Mouse (Mus musculus): ENCODE results near the gene Tab1. TPM values are rescaled to one million over a fixed set of nuclear protein-coding genes. Genes with fewer than 3 reads are reported as not detected.

Gene Tab1
- polyA plus RNA-seq, 1 experiment from 2014 or later: 26.9 TPM

- H3K4me1 ChIP-seq (ENCODE audit: control insufficient read depth, insufficient read depth, low read length): peaks cover 3% of the 10 kb centered on the region
- H3K9me3 ChIP-seq (replicated peaks; ENCODE audit: control insufficient read depth, low read length): no peaks in the 10 kb centered on the region
- no peak overlapping the region for H3K27ac ChIP-seq (replicated peaks; ENCODE audit: low read depth, low read length)
- no peak overlapping the region for H3K4me3 ChIP-seq (ENCODE audit: low read depth, low read length)
- H3K36me3 ChIP-seq (replicated peaks; ENCODE audit: control insufficient read depth, insufficient read depth, low read depth, low read length): no peaks in the 10 kb centered on the region
- no peak for ATAC-seq (replicated peaks; ENCODE audit: insufficient number of reproducible peaks, low FRiP score, low TSS enrichment, low read depth)
- no peak for DNase-seq (ENCODE audit: low spot score)
- 32% methylated on average over 8 of the region's 8 CpGs for whole genome bisulfite sequencing
- peaks cover 5% of the 10 kb centered on the region for H3K27me3 ChIP-seq (ENCODE audit: control insufficient read depth, insufficient read depth, low read length)
- H3K9ac ChIP-seq (replicated peaks; ENCODE audit: low read length): no peak overlapping the region
- no peak overlapping the region for H3K4me2 ChIP-seq (ENCODE audit: low read depth, low read length)
Observed at GRCm38 (mm10) chr15:80097999-80098461, 34.9 kb upstream of the Tab1 start.

GRCm38 (mm10) chr15:80098809-80099208 is 34.1 kb upstream of the Tab1 start:
- Histone ChIP-seq H3K27ac (replicated peaks; ENCODE audit: low read depth, low read length) (no peak overlapping the region), H3K9ac (replicated peaks; ENCODE audit: low read length) (no peak overlapping the region), H3K4me2 (ENCODE audit: low read depth, low read length) (no peak overlapping the region), H3K9me3 (replicated peaks; ENCODE audit: control insufficient read depth, low read length) (no peaks in the 10 kb centered on the region), H3K27me3 (ENCODE audit: control insufficient read depth, insufficient read depth, low read length) (peaks cover 5% of the 10 kb centered on the region), H3K4me3 (ENCODE audit: low read depth, low read length) (no peak overlapping the region), H3K36me3 (replicated peaks; ENCODE audit: control insufficient read depth, insufficient read depth, low read depth, low read length) (no peaks in the 10 kb centered on the region), H3K4me1 (ENCODE audit: control insufficient read depth, insufficient read depth, low read length) (peaks cover 3% of the 10 kb centered on the region)
- WGBS: 37% methylated on average over 9 of the region's 9 CpGs
- no peak for ATAC-seq (replicated peaks; ENCODE audit: insufficient number of reproducible peaks, low FRiP score, low TSS enrichment, low read depth)
- no peak for DNase-seq (ENCODE audit: low spot score)

- Histone ChIP-seq H3K27me3 (ENCODE audit: control insufficient read depth, insufficient read depth, low read length) (peaks cover 5% of the 10 kb centered on the region), H3K27ac (replicated peaks; ENCODE audit: low read depth, low read length) (no peak overlapping the region), H3K9me3 (replicated peaks; ENCODE audit: control insufficient read depth, low read length) (no peaks in the 10 kb centered on the region), H3K9ac (replicated peaks; ENCODE audit: low read length) (no peak overlapping the region), H3K36me3 (replicated peaks; ENCODE audit: control insufficient read depth, insufficient read depth, low read depth, low read length) (no peaks in the 10 kb centered on the region), H3K4me3 (ENCODE audit: low read depth, low read length) (no peak overlapping the region), H3K4me2 (ENCODE audit: low read depth, low read length) (no peak overlapping the region), H3K4me1 (ENCODE audit: control insufficient read depth, insufficient read depth, low read length) (peaks cover 3% of the 10 kb centered on the region)
- DNase-seq (ENCODE audit: low spot score) (no peak), ATAC-seq (replicated peaks; ENCODE audit: insufficient number of reproducible peaks, low FRiP score, low TSS enrichment, low read depth) (no peak)
- 78% methylated on average over 3 of the region's 3 CpGs for WGBS
Observed at GRCm38 (mm10) chr15:80099477-80099876, 33.5 kb upstream of the Tab1 start.

- Histone ChIP-seq H3K36me3 (replicated peaks; ENCODE audit: control insufficient read depth, insufficient read depth, low read depth, low read length) (no peaks in the 10 kb centered on the region), H3K4me1 (ENCODE audit: control insufficient read depth, insufficient read depth, low read length) (peaks cover 3% of the 10 kb centered on the region)
- no peak for ATAC-seq (replicated peaks; ENCODE audit: insufficient number of reproducible peaks, low FRiP score, low TSS enrichment, low read depth)
Observed at GRCm38 (mm10) chr15:80100196-80100595, 32.7 kb upstream of the Tab1 start.

GRCm38 (mm10) chr15:80100871-80101270 is 32.1 kb upstream of the Tab1 start:
- Histone ChIP-seq H3K36me3 (replicated peaks; ENCODE audit: control insufficient read depth, insufficient read depth, low read depth, low read length) (no peaks in the 10 kb centered on the region), H3K4me2 (ENCODE audit: low read depth, low read length) (no peak overlapping the region), H3K9ac (replicated peaks; ENCODE audit: low read length) (no peak overlapping the region), H3K4me3 (ENCODE audit: low read depth, low read length) (no peak overlapping the region), H3K9me3 (replicated peaks; ENCODE audit: control insufficient read depth, low read length) (no peaks in the 10 kb centered on the region), H3K4me1 (ENCODE audit: control insufficient read depth, insufficient read depth, low read length) (peaks cover 3% of the 10 kb centered on the region), H3K27ac (replicated peaks; ENCODE audit: low read depth, low read length) (no peak overlapping the region), H3K27me3 (ENCODE audit: control insufficient read depth, insufficient read depth, low read length) (peaks cover 5% of the 10 kb centered on the region)
- no peak for ATAC-seq (replicated peaks; ENCODE audit: insufficient number of reproducible peaks, low FRiP score, low TSS enrichment, low read depth)
- WGBS: 83% methylated on average over 10 of the region's 10 CpGs
- DNase-seq (ENCODE audit: low spot score): no peak

More at GRCm38 (mm10) chr15:80100196-80100595, 32.7 kb upstream of the Tab1 start:
- Histone ChIP-seq H3K4me3 (ENCODE audit: low read depth, low read length) (no peak overlapping the region), H3K27me3 (ENCODE audit: control insufficient read depth, insufficient read depth, low read length) (peaks cover 5% of the 10 kb centered on the region), H3K4me2 (ENCODE audit: low read depth, low read length) (no peak overlapping the region), H3K27ac (replicated peaks; ENCODE audit: low read depth, low read length) (no peak overlapping the region), H3K9ac (replicated peaks; ENCODE audit: low read length) (no peak overlapping the region), H3K9me3 (replicated peaks; ENCODE audit: control insufficient read depth, low read length) (no peaks in the 10 kb centered on the region)
- DNase-seq (ENCODE audit: low spot score): no peak
- WGBS: 81% methylated on average over 3 of the region's 3 CpGs

- Histone ChIP-seq H3K36me3 (replicated peaks; ENCODE audit: control insufficient read depth, insufficient read depth, low read depth, low read length) (no peaks in the 10 kb centered on the region), H3K4me1 (ENCODE audit: control insufficient read depth, insufficient read depth, low read length) (peaks cover 3% of the 10 kb centered on the region), H3K4me3 (ENCODE audit: low read depth, low read length) (no peak overlapping the region), H3K4me2 (ENCODE audit: low read depth, low read length) (no peak overlapping the region), H3K9ac (replicated peaks; ENCODE audit: low read length) (no peak overlapping the region), H3K27ac (replicated peaks; ENCODE audit: low read depth, low read length) (no peak overlapping the region), H3K9me3 (replicated peaks; ENCODE audit: control insufficient read depth, low read length) (no peaks in the 10 kb centered on the region), H3K27me3 (ENCODE audit: control insufficient read depth, insufficient read depth, low read length) (peaks cover 5% of the 10 kb centered on the region)
- DNase-seq (ENCODE audit: low spot score) (no peak), ATAC-seq (replicated peaks; ENCODE audit: insufficient number of reproducible peaks, low FRiP score, low TSS enrichment, low read depth) (no peak)
- 78% methylated on average over 6 of the region's 6 CpGs for WGBS
Observed at GRCm38 (mm10) chr15:80101503-80101902, 31.4 kb upstream of the Tab1 start.

- H3K27ac ChIP-seq (replicated peaks; ENCODE audit: low read depth, low read length): no peak overlapping the region
- ATAC-seq (replicated peaks; ENCODE audit: insufficient number of reproducible peaks, low FRiP score, low TSS enrichment, low read depth) (no peak), DNase-seq (ENCODE audit: low spot score) (no peak)
- H3K36me3 ChIP-seq (replicated peaks; ENCODE audit: control insufficient read depth, insufficient read depth, low read depth, low read length): no peaks in the 10 kb centered on the region
- H3K9me3 ChIP-seq (replicated peaks; ENCODE audit: control insufficient read depth, low read length): no peaks in the 10 kb centered on the region
- H3K4me1 ChIP-seq (ENCODE audit: control insufficient read depth, insufficient read depth, low read length): peaks cover under 1% of the 10 kb centered on the region; the same call in 1 of the 2 replicates
- no peak overlapping the region for H3K4me3 ChIP-seq (ENCODE audit: low read depth, low read length)
- H3K9ac ChIP-seq (replicated peaks; ENCODE audit: low read length): no peak overlapping the region
- WGBS: 84% methylated on average over 6 of the region's 6 CpGs
- no peak overlapping the region for H3K4me2 ChIP-seq (ENCODE audit: low read depth, low read length)
- peaks cover 5% of the 10 kb centered on the region for H3K27me3 ChIP-seq (ENCODE audit: control insufficient read depth, insufficient read depth, low read length)
Observed at GRCm38 (mm10) chr15:80102495-80102894, 30.4 kb upstream of the Tab1 start.

- DNase-seq (ENCODE audit: low spot score): no peak
- H3K27me3 ChIP-seq (ENCODE audit: control insufficient read depth, insufficient read depth, low read length): no peaks in the 10 kb centered on the region
- H3K9ac ChIP-seq (replicated peaks; ENCODE audit: low read length): no peak overlapping the region
- H3K9me3 ChIP-seq (replicated peaks; ENCODE audit: control insufficient read depth, low read length): no peaks in the 10 kb centered on the region
- no peak for ATAC-seq (replicated peaks; ENCODE audit: insufficient number of reproducible peaks, low FRiP score, low TSS enrichment, low read depth)
- H3K27ac ChIP-seq (replicated peaks; ENCODE audit: low read depth, low read length): no peak overlapping the region
- H3K4me2 ChIP-seq (ENCODE audit: low read depth, low read length): no peak overlapping the region
- no peaks in the 10 kb centered on the region for H3K4me1 ChIP-seq (ENCODE audit: control insufficient read depth, insufficient read depth, low read length)
- no peaks in the 10 kb centered on the region for H3K36me3 ChIP-seq (replicated peaks; ENCODE audit: control insufficient read depth, insufficient read depth, low read depth, low read length)
- H3K4me3 ChIP-seq (ENCODE audit: low read depth, low read length): no peak overlapping the region
- WGBS: 72% methylated on average over 12 of the region's 12 CpGs
Observed at GRCm38 (mm10) chr15:80105490-80106410, 27.2 kb upstream of the Tab1 start.
